Mouse (Mus musculus) liver, embryonic 13.5 days (tissue): Measurements from ENCODE around the gene Tex14. TPM values are rescaled to one million over a fixed set of nuclear protein-coding genes. Genes with fewer than 3 reads are reported as not detected.

ENCODE experiments used
- ATAC-seq: fragments of 200-750 bp; cut with Nextera tagmentation; 2 replicates; pipeline ENCODE4 v1.8.0; 2017; ENCODE audit warnings: low read depth, mild to moderate bottlenecking, moderate number of reproducible peaks, moderate library complexity
- DNase-seq: peaks from one replicate; pipeline ENCODE4 v3.0.0; 2022
- H3K27ac ChIP-seq: fragments of 300-500 bp; sonication (generic); 2 replicates; pipeline ENCODE4 v1.5.1; 2015; ENCODE audit warnings: moderate library complexity, mild to moderate bottlenecking, inconsistent platforms
- H3K27me3 ChIP-seq: fragments of 300-500 bp; sonication (generic); 2 replicates; pipeline ENCODE4 v1.6.1; 2015; ENCODE audit warnings: mild to moderate bottlenecking, inconsistent platforms
- H3K36me3 ChIP-seq: fragments of 300-500 bp; sonication (generic); 2 replicates; pipeline ENCODE4 v1.6.1; 2015; ENCODE audit warnings: mild to moderate bottlenecking, inconsistent platforms
- H3K4me1 ChIP-seq: fragments of 300-500 bp; sonication (generic); replicated peaks from 2 replicates; pipeline ENCODE4 v1.6.1; 2015; ENCODE audit warnings: inconsistent platforms
- H3K4me2 ChIP-seq: fragments of 300-500 bp; sonication (generic); 2 replicates; pipeline ENCODE4 v1.6.1; 2015; ENCODE audit warnings: inconsistent platforms, mild to moderate bottlenecking, moderate library complexity
- H3K4me3 ChIP-seq: fragments of 300-500 bp; sonication (generic); replicated peaks from 2 replicates; pipeline ENCODE4 v1.5.1; 2015; ENCODE audit warnings: mild to moderate bottlenecking, inconsistent platforms
- H3K9ac ChIP-seq: fragments of 300-500 bp; sonication (generic); 2 replicates; pipeline ENCODE4 v1.6.1; 2015; ENCODE audit warnings: mild to moderate bottlenecking, inconsistent platforms
- H3K9me3 ChIP-seq: fragments of 300-500 bp; sonication (generic); replicated peaks from 2 replicates; pipeline ENCODE4 v1.6.1; 2016; ENCODE audit warnings: inconsistent platforms
- WGBS: fragments of 180-500 bp; shearing (Covaris S2); methylation state at CpG from one replicate; pipeline ENCODE4 v1.1.7; 2015; ENCODE audit not compliant: insufficient replicate concordance; 5-methylcytosine and 5-hydroxymethylcytosine counted together
- polyA plus RNA-seq: library from polyadenylated mRNA; unstranded; fragments of >200 nt; fragmentation: Nextera tagmentation; extraction: Ambion mirVana; gene quantifications from 2 replicates; pipeline ENCODE4 v1.2.1, GENCODE M21; 2015

Tex14 gene
- polyA plus RNA-seq, 1 experiment from 2014 or later = 0.10 TPM

DNA sequence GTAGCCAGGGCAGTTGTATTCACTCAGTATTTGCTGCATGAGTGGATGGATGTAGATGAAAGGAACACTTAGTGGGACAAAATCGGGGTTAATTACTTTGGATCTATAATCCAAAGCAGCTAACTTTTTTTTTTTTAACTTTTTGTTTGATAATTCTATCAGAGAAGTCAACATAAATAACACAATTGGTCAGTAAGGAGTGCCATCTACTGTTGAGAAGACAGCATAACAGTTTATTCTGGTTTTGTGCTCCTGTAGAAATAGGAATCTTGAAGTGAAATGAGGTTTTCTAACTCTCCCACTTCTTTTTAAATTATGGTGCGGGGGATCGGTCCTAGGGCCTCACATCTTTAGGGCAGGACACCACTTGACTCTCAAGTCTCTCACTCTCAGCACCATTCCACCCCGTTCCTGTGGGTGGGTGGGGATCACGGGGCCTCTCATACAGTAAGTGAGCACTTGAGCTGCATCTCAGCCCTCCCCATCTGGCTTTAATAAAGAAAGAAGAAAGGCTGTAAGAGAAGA, 99.9 kb downstream of the Tex14 start:
- no peaks in the 10 kb centered on the region; the same call in 1 of the 2 replicates for H3K27me3 ChIP-seq
- H3K4me3 ChIP-seq = no peak overlapping the region
- H3K27ac ChIP-seq = no peak overlapping the region
- peaks cover 12% of the 10 kb centered on the region for H3K4me1 ChIP-seq
- DNase-seq (no peak), ATAC-seq (no peak)
- no peak overlapping the region for H3K9ac ChIP-seq
- H3K9me3 ChIP-seq = no peaks in the 10 kb centered on the region
- no peak overlapping the region for H3K4me2 ChIP-seq
- no peaks in the 10 kb centered on the region for H3K36me3 ChIP-seq
- WGBS = 53% methylated on average over 5 of the region's 5 CpGs

DNA sequence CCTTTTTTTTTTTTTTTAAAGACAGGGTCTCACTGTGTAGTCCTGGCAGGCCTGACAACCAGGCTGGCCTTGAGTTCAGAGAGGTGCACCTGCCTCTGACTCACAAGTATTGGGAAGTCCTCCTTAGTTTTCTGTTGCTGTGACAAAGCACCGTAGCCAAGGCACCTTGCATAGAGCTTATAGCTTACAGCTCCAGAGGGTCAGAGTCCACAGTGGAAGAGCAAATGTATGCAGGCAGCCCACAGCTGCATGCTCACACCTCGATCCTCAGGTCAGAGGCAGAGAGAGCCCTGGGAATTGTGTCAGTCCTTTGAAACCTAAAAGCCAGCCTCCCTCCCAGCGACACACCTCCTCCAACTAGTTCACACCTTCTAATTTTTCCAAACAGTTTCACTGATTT, 101.6 kb downstream of the Tex14 start:
- DNase-seq (no peak), ATAC-seq (no peak)
- 66% methylated on average over 3 of the region's 3 CpGs for WGBS
- H3K4me3 ChIP-seq = no peak overlapping the region
- no peak overlapping the region for H3K4me2 ChIP-seq
- no peaks in the 10 kb centered on the region for H3K9me3 ChIP-seq
- no peaks in the 10 kb centered on the region for H3K36me3 ChIP-seq
- H3K4me1 ChIP-seq = peaks cover 12% of the 10 kb centered on the region
- no peaks in the 10 kb centered on the region; the same call in 1 of the 2 replicates for H3K27me3 ChIP-seq
- H3K9ac ChIP-seq = no peak overlapping the region
- H3K27ac ChIP-seq = no peak overlapping the region

DNA sequence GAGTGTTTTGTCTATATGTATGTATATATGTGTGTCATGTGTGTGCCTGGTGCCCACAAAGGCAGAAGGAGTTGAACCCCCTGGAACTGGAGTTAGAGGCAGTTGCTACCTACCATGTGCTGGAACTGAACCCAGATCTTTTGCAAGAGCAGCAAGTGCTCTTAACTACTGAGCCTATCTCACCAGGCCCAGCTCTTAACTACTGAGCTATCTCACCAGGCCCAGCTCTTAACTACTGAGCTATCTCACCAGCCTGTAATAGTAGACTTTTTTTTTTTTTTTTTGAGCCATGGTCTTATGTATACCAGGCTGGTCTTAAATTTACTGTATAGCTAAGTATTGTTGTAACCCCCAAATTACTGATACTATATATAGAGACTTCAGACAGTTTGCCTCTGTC, 102.2 kb downstream of the Tex14 start:
- no peaks in the 10 kb centered on the region for H3K9me3 ChIP-seq
- no peak overlapping the region for H3K27ac ChIP-seq
- no peak overlapping the region for H3K9ac ChIP-seq
- H3K4me1 ChIP-seq = peaks cover 12% of the 10 kb centered on the region
- no peaks in the 10 kb centered on the region; the same call in 1 of the 2 replicates for H3K27me3 ChIP-seq
- no peak for DNase-seq
- ATAC-seq = peak; percentile 58; the same call in 1 of the 2 replicates
- H3K4me2 ChIP-seq = no peak overlapping the region
- H3K4me3 ChIP-seq = no peak overlapping the region
- H3K36me3 ChIP-seq = no peaks in the 10 kb centered on the region

DNA sequence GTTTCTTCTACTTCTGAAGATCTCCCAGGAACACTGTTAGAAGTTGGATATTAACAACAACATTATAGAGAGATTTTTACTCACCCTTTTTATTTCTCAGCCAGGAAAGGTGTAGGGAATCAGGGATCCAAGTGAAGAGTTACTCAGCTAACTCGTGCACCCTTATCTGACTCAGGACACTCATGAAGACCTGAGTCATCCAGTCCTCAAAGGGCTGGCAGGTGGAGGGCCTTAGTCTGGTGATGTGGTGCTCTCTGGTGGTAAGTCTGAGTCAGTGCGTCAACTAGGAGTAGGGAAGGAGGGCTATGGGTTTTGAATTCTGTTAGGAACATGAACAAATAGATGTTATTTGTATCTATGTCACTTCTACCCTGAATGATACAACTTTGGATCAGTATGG, 114.4 kb downstream of the Tex14 start:
- Histone ChIP-seq H3K4me1 (peaks cover 20% of the 10 kb centered on the region), H3K9me3 (no peaks in the 10 kb centered on the region), H3K36me3 (no peaks in the 10 kb centered on the region), H3K4me3 (no peak overlapping the region), H3K27me3 (no peaks in the 10 kb centered on the region), H3K27ac (no peak overlapping the region), H3K9ac (no peak overlapping the region), H3K4me2 (no peak overlapping the region)
- peak; percentile 62 for DNase-seq
- 0% methylated on average over 2 of the region's 2 CpGs for WGBS
- peak; percentile 85 for ATAC-seq

DNA sequence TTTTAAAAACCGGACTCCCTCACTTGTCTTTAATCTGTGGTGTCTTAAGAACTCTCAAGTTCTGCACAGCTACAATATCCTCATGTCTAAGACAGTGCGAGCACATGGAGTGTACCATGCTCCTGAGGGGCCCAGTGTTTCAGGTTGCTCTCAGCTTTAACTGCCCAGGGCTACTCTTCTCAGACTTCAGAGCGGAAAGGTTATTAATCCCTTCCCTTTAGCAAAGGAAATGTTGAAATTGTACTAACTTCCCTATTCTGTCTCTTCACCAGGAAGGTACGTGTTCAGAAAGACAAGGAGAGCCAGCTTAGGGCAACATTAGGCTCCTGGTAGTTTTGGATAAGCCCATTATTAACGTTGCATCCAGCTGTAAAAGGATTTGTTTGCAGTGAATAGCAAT, 118.6 kb downstream of the Tex14 start:
- Histone ChIP-seq H3K9ac (no peak overlapping the region), H3K36me3 (no peaks in the 10 kb centered on the region), H3K4me2 (no peak overlapping the region), H3K9me3 (no peaks in the 10 kb centered on the region), H3K27ac (no peak overlapping the region), H3K27me3 (no peaks in the 10 kb centered on the region), H3K4me3 (no peak overlapping the region), H3K4me1 (peaks cover 26% of the 10 kb centered on the region)
- DNase-seq (no peak), ATAC-seq (no peak)
- WGBS = 35% methylated on average over 5 of the region's 5 CpGs

DNA sequence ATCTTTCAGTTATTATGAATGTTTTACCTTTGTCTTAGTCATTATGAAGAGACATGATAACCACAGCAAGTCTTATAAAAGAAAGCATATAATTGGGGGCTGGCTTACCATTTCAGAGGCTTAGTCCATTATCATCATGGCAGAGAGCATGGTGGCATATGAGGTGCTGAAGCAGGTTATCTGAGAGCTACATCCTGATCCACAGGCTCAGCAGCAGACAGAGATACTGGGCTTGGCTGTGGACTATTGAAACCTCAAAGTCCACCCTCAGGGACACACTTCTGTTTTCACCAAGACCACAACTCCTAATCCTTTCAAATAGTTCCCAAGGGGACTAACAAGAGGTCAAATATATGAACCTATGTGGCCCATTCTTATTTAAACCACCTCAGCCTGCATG, 119.1 kb downstream of the Tex14 start:
- H3K4me1 ChIP-seq = peaks cover 24% of the 10 kb centered on the region
- no peak overlapping the region for H3K27ac ChIP-seq
- no peak overlapping the region for H3K4me2 ChIP-seq
- no peaks in the 10 kb centered on the region for H3K36me3 ChIP-seq
- DNase-seq (no peak), ATAC-seq (peak; percentile 60)
- no peak overlapping the region for H3K9ac ChIP-seq
- H3K27me3 ChIP-seq = no peaks in the 10 kb centered on the region
- H3K9me3 ChIP-seq = no peaks in the 10 kb centered on the region
- H3K4me3 ChIP-seq = no peak overlapping the region

DNA sequence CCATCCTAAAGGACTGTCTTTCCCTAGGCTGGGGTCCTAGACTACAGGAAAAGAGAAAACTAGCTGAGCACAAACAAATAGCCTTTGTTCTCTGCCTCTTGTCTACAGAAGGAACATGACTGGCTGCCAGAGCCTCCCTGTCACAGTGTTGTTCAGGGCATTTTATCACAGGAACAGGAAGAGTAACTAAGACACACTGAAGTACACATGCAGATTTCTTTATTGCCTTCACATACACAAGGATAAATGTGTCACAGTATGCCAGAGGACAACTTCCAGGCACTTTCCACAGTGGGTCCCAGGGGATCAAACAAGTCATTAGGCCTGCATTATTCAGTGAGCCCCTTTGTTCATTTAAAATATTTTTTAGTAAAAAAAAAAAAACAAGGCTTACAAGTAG, 119.9 kb downstream of the Tex14 start:
- Histone ChIP-seq H3K36me3 (no peaks in the 10 kb centered on the region), H3K4me2 (no peak overlapping the region), H3K9ac (no peak overlapping the region), H3K4me1 (peaks cover 21% of the 10 kb centered on the region), H3K9me3 (no peaks in the 10 kb centered on the region), H3K4me3 (no peak overlapping the region), H3K27ac (no peak overlapping the region), H3K27me3 (no peaks in the 10 kb centered on the region)
- ATAC-seq (no peak), DNase-seq (no peak)

DNA sequence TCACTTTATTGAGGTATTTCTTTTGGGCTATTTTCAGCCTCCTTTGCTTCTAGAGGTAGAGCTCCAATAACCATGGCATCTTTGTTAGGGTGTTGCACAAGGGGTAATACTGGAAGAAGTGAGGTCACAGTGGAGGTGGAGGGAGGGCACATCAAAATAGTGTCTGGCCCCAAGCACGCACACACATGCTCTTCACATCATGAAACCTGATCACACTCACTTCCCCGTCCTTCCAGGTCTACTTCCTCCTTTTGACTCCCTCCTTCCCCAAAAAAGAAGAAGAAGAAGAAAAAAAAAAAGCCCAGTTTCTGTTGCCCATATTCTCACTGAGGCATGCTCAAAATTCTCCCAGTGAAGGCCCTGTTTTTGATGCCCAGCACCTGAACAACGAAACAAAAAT, 122.5 kb downstream of the Tex14 start:
- no peaks in the 10 kb centered on the region for H3K27me3 ChIP-seq
- ATAC-seq = no peak
- DNase-seq = no peak
- no peak overlapping the region for H3K9ac ChIP-seq
- no peaks in the 10 kb centered on the region for H3K36me3 ChIP-seq
- H3K27ac ChIP-seq = no peak overlapping the region
- 45% methylated on average over 3 of the region's 3 CpGs for WGBS
- peaks cover 21% of the 10 kb centered on the region for H3K4me1 ChIP-seq
- H3K4me2 ChIP-seq = no peak overlapping the region
- H3K4me3 ChIP-seq = no peak overlapping the region
- H3K9me3 ChIP-seq = no peaks in the 10 kb centered on the region

DNA sequence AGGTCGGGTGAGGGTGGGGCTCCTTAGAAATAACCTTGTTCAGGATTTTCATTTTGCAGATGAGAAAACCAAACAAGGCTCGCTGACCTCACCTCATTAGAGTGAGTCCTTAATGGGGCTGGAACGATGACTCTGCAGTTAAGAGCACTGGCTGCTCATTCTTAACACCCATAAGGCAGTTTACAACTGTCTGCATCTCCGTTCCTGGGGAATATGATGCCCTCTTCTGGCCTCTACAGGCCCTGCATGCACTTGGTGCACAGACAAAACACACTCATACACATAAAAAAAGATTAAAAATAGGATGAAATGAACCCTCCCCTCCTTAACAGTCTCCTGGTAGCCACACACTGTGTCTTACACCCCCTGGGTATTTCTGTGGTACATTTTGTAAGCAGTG, 123.1 kb downstream of the Tex14 start:
- Histone ChIP-seq H3K4me3 (no peak overlapping the region), H3K27ac (no peak overlapping the region), H3K4me2 (no peak overlapping the region), H3K4me1 (peaks cover 19% of the 10 kb centered on the region), H3K27me3 (no peaks in the 10 kb centered on the region), H3K9ac (no peak overlapping the region), H3K9me3 (no peaks in the 10 kb centered on the region), H3K36me3 (no peaks in the 10 kb centered on the region)
- no peak for DNase-seq
- WGBS = 49% methylated on average over 4 of the region's 4 CpGs
- no peak for ATAC-seq

DNA sequence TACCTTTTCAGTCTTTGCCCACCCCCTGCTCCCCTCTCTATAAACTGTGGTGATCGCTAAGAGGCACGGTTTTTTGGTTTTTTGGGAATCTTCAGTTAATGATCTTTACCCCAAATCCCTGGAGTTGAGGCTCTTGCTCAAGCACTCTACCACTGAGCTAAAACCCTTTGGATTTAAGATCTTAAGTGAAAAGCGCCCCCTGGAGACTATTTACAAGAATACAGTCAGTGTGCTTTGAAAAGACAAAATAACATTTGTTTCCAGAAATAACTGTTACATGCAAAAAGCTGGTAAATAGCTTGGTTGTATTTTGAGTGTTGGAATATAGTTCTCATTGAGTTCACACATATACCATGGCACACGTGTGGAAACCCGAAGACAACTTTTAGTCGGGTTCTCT, 126.8 kb downstream of the Tex14 start:
- H3K4me2 ChIP-seq = no peak overlapping the region
- H3K4me3 ChIP-seq = no peak overlapping the region
- H3K36me3 ChIP-seq = no peaks in the 10 kb centered on the region
- DNase-seq (no peak), ATAC-seq (no peak)
- WGBS = 57% methylated on average over 6 of the region's 6 CpGs
- H3K9ac ChIP-seq = no peak overlapping the region
- no peaks in the 10 kb centered on the region for H3K27me3 ChIP-seq
- no peaks in the 10 kb centered on the region for H3K4me1 ChIP-seq
- H3K27ac ChIP-seq = no peak overlapping the region
- no peaks in the 10 kb centered on the region for H3K9me3 ChIP-seq

DNA sequence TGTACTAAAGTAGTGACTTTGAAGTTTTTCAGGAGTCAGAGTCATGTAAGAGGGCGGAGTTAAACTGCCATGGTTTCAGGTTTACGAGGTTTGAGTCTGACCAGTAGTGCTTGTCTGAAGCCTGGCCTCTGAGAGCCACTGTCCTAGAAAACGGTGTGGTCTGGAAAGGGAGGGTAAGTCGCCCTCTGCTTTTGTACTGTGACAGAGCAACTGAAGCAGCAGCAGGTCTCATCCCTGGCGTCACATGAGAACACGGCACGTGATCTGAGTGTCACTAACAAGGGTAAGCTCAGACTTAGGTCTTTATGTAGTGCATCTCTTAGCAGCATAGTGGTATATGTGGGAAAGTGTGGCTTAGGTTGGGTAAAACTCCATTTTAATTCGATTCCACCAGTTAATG, 137.4 kb downstream of the Tex14 start:
- H3K9me3 ChIP-seq = no peaks in the 10 kb centered on the region
- no peak overlapping the region for H3K4me3 ChIP-seq
- ATAC-seq (no peak), DNase-seq (no peak)
- no peaks in the 10 kb centered on the region for H3K36me3 ChIP-seq
- H3K4me1 ChIP-seq = no peaks in the 10 kb centered on the region
- no peaks in the 10 kb centered on the region for H3K27me3 ChIP-seq
- 42% methylated on average over 8 of the region's 8 CpGs for WGBS
- H3K4me2 ChIP-seq = no peak overlapping the region
- H3K9ac ChIP-seq = no peak overlapping the region
- no peak overlapping the region for H3K27ac ChIP-seq

DNA sequence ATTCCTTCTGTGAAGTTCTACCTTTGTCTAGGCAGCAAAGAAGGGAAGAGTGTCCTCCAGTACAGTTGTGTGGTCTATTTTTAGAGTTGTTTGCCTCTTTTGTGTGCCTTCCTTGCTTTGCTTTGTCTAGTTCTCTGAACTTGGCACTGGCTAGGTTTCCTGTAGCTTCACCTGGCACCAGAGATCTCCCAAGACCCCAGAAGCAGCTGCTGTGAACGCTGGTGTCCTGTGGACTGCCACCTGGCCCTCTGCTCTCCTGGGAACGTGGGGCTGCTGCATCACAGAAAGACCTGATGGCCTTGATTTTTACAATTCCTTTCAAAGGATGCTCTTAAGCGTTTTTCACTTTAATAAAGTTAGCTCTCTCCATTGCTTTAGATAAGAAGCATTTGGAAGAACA, 138.0 kb downstream of the Tex14 start:
- H3K4me1 ChIP-seq = no peaks in the 10 kb centered on the region
- no peak overlapping the region for H3K4me3 ChIP-seq
- 42% methylated on average over 3 of the region's 3 CpGs for WGBS
- no peak overlapping the region for H3K4me2 ChIP-seq
- H3K27ac ChIP-seq = no peak overlapping the region
- no peaks in the 10 kb centered on the region for H3K27me3 ChIP-seq
- H3K36me3 ChIP-seq = no peaks in the 10 kb centered on the region
- DNase-seq (no peak), ATAC-seq (no peak)
- no peak overlapping the region for H3K9ac ChIP-seq
- H3K9me3 ChIP-seq = no peaks in the 10 kb centered on the region

DNA sequence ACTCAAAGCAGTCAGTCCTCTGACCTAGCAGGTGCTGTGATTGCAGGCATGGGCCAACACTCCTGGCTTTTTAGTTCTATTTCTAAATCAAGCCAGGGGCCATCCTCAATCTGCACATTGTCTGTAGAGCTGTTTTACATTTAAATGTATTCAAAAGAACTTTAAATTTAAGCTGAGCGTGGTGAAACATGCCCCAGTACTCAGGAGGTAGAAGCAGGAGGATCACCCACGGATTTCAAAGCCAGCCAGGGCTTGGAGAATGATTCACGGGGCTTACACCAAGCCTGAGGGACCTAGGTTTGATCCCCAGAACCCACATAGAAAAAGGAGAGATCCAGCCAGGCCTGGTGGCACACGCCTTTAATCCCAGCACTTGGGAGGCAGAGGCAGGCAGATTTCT, 148.5 kb downstream of the Tex14 start:
- WGBS = 58% methylated on average over 4 of the region's 4 CpGs
- no peaks in the 10 kb centered on the region for H3K9me3 ChIP-seq
- H3K27ac ChIP-seq = no peak overlapping the region
- H3K4me1 ChIP-seq = no peaks in the 10 kb centered on the region
- H3K36me3 ChIP-seq = no peaks in the 10 kb centered on the region
- H3K9ac ChIP-seq = no peak overlapping the region
- DNase-seq (no peak), ATAC-seq (no peak)
- H3K27me3 ChIP-seq = no peaks in the 10 kb centered on the region
- H3K4me3 ChIP-seq = no peak overlapping the region
- H3K4me2 ChIP-seq = no peak overlapping the region
